Mouse (Mus musculus) layer of hippocampus, postnatal 14 days (tissue): ENCODE results near the gene Med12. TPM values are rescaled to one million over a fixed set of nuclear protein-coding genes. Genes with fewer than 3 reads are reported as not detected.

Experiments used
- DNase-seq, 2 experiments: peaks; one replicate each; pipeline ENCODE4 v3.0.0; 2021 to 2022; ENCODE audit warnings: low spot score in 2 of 2, mixed read lengths in 1 of 2
- long read RNA-seq, 2 experiments: library from polyadenylated mRNA; stranded (forward); transcript quantifications; one replicate each; pipeline ENCODE4 v2.0.0; 2021
- total RNA-seq, 2 experiments: library from RNA; stranded (reverse); gene quantifications; 2 replicates each; pipeline ENCODE4 v1.2.3; 2021

The Med12 gene
- total RNA-seq = 10 to 100 TPM; 31.0 to 32.8 TPM
- long read RNA-seq, experiment 1, partial matches to known transcripts = 6 of 8 reads
- long read RNA-seq, experiment 1, other reads (novel, unspliced or antisense) = 2 of 8 reads
- long read RNA-seq, experiment 2, partial matches to known transcripts = 9 of 15 reads
- long read RNA-seq, experiment 2, other reads (novel, unspliced or antisense) = 5 of 15 reads

DNA sequence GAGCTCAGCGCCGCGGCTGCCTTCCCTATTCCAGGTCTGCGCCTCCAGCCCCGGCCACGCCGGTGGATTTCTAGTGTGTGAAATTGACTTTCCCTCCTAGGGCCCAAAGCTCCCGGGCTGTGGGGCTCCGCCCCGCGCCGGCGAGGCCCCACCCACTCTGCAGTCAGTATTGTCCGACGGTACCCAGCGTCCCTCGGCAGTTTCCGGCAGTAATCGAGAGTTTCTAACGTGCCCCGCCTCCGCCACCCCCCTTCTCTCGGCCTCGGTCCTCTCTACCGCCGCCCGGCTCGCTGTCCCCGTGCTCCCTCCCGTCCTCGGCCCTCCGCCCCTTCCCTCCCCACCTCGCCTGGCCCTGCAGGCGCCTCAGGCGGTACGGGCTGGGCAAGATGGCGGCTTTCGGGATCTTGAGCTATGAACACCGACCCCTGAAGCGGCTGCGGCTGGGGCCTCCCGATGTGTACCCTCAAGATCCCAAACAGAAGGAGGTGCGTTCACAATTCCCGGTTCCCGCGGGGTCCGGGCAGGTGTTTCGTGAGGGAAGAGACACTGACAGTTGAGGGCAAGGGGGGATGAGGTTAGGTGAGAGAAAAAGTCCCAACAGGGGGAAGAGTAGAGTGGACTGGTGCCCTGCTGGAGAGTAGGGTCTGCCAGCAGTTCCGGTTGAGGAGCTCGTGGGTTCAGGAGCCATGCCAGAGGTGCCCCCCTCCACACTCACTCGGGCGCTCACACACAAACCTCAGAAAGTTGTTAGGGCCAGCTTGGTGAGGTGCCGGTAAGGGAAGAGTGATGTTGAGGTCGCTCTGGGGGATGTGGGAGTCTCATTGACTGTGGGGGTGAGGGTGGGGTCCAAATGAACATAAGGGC, at the start of gene Med12:
Med12 (plus strand) TSS at position 156 of the 864 bp plus-strand sequence.
- peak; percentile 71 to 82 for DNase-seq

DNA sequence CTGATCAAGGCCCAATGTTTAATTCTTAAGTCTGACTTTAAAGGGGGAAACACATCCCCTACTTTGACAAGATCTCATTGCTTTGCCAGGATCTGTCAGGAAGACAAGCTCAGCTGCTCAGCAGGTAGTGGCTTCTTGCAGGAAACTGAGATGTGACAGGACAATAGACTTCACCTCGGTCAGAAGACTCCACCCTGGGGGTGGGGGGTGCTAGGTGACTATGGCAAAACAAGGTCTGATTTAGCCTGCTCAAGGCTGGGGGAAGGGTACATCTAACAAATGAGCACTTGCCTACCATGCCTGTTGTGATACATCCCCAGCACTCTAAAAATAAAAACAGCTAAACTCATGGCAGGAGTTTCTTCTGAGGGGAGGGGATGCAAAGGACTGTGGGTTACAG, 28.8 kb upstream of the Med12 start:
- DNase-seq = no peak

DNA sequence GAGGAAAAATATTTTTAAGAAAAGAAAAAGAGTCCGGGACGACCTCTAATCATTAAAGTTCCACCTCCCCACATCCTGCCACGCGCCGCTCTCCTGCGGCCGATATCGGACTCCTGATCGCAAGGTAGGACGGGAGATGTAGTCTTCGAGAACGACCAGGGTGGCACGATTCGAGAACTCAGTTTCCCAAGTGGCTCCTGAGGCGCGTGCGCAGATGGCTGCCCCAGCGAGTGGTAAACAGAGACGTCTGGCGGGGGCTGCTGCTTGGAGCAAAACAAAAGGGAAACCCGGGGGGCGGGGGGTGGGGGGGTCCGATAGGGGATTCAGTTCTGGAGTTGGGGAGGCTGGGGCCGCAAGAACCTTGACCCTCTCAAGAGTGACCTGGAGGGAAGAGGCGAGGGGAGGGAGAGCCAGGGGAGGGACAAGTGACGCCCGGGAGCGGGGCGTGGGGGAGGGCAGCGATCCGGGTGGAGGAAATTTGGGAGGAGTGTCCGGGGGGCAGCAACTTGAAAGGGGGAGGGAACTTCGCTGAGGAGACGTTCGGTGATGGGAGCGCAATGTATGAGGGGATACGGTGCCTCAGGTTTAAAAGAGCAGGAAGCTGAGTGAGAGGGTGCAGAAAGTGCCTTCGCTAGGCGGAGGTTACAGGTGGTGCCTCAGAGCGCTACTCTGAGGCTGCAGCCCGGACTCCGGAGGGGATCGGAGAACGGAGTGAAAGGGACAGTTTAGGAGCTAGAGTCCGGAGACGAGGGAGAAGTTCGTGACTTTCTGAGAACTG, 19.7 kb upstream of the Med12 start, which contains the start of gene Foxo4:
Foxo4 (plus strand) TSS at position 577 of the 778 bp plus-strand sequence.
- peak; percentile 71 to 90 for DNase-seq

DNA sequence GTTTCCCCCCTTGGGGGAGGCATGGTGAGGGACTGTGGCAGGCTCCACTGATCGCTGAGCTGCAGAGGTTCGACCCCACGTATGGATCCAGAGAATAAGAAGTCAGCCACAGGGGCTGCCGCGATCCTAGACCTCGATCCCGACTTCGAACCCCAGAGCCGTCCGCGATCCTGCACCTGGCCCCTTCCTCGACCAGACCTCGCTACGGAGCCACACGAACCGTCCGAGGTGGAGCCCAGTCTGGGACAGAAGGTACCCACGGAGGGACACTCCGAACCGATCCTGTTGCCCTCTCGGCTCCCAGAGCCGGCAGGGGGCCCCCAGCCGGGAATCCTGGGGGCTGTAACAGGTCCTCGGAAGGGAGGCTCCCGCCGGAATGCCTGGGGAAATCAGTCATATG, 19.1 kb upstream of the Med12 start:
- no peak for DNase-seq

DNA sequence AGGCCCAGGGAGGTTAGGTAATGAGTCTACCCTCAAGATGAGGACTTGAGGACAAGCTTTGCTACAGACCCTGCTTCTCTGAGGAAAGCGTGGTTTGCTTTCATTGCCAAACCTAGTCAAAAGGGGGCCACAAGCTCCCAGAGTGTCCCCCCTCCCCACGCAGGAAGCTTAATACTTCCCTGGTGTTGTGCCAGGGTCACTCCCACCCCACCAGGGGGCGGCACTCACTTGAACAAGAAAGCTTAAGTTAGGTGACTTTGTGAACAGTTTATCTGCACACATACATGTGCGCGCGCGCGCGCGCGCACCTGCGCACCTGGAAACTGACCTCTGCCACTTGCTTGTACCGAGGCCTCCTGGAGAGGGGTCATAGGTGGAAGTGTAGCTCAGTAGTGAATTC, 17.2 kb upstream of the Med12 start:
- no peak for DNase-seq

DNA sequence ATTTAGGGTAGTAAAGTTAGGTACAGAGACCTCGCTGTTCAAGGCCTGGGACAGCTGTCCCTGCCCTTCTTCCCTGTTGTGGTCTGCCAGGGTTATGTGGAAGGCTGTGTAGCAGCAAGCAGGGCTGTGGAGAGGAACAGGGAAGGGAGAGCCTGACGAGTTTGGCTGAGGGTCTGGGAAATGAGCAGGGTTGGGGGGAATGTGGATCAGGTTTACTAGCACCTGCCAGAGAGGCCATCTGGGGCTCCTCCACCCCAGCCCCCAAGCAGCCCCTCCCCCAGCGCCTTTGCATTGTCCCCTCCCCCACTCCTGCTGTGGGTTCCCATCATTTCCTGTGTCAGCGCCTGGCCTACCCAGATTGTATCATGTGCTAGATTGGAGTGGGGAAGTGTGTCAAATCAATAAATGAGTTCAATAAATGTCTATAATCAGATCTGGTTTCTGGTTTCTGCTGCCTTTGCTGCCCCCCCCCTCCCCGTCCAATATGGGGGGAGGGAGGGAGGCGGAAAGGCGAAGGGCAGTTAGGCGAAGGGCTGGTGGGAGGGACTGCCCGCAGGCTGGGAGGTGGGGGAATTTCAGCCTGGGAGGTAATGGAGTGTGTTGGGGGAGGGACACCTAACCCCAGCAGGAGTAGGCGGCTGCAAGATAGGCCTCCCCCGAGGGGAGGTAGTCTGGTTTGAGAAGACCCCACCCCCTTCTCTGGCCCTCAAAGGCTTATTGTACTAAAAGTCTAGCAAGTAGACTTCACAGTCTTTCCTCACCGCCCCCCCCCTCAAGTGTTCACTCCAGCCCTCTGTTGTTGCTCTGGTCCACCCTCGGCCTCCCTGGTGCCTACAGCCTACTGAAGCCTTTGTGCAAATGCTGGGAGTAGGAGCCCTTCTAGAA, 13.1 kb upstream of the Med12 start:
- DNase-seq = no peak

DNA sequence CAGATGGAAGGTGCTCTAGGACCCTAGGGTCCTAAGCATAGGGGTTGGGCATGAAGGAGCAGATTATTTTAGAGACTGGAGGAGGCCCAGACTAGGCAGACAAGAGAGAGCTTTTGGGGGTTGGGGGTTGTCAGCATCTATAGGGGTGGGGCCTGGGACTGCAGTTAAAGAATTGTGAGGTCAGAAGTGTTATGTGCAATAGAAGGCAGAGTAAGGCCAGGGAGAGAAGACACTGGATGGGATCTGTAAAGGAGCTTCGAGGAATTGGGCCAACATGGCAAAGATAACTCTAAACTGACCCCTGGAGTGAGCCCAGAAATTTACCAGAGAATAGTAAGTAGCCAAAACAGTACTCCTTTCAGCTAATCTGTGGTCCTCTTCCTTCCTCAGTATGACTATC, 9.9 kb upstream of the Med12 start, which contains the start of gene Gm614:
Gm614 (minus strand) TSS at position 101 of the 400 bp plus-strand sequence.
- DNase-seq = no peak

DNA sequence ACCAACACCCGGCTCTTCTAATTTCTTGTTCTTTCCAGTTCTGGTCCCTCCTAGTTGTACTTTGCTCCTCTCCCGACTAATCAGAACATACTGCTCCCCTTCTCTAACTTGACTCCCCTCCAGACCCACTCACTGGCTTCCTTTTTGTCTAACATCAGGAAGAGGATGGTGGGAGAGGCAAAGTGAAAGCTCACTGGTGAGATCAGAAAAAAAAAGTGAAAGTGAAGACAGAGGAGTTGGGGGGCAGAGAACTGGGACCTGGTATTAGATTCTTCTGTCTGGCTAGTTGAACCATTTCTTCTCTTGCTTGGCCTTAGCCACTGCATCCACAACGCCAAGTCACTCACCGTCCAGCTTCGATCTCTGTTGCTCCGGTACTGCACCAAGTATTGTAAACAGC, 7.2 kb upstream of the Med12 start:
- DNase-seq = no peak

DNA sequence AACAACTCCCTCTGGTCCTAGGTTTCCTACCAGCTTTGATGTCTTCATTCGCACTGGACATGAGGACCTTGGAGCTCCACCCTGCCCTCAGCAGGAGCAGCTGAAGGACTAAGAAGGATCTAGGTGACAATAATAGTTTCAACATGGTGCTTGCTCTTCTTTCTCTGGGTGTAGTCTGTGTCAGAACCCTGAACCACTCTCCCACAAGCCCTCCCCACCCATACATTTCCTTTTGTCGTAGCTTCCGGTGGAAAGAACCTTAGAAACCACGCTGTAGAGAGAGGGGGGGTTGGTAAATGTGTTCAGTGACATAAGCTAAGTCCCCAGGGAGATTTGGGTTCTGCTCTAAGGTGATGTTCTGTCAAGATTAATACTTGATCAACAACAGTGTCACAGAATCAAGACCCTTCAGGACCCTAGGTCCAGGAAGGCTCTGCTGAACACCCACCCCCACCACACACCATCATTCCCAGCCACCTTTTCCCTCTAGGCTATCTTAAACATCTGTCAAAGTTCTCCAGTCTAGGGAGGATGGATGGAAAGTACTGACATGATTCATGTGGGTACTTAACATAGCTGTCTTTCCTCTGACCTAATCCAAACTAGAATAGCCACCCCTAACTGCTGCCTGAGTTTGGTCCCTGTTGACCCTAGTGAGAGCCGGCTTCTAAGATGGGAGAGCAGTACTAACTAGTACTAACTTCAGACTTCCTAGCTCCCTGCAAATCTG, 5.6 kb upstream of the Med12 start, which contains the start of gene Il2rg:
Il2rg (minus strand) TSS at position 231 of the 730 bp plus-strand sequence.
- DNase-seq = no peak

DNA sequence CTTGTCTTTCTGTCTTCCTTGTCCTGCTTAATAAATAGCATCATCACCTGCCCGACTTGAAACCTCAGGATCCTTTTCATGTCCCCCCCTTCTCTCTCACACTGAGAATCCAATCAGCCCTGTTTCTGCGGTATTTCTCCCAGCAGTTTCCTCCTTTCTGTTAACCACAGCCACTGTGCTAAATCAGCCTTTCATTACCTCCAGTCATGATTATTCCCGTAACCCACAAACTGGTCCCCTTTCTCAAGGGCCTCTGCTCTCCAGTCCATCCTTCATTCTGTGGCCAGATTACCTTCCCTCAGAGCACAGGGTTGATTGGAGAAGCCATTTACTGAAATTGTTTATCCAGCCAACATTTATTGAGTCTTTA, 5.1 kb upstream of the Med12 start, which contains the start of gene Gm20489:
Gm20489 (minus strand) TSS at position 269 of the 370 bp plus-strand sequence.
- no peak for DNase-seq

DNA sequence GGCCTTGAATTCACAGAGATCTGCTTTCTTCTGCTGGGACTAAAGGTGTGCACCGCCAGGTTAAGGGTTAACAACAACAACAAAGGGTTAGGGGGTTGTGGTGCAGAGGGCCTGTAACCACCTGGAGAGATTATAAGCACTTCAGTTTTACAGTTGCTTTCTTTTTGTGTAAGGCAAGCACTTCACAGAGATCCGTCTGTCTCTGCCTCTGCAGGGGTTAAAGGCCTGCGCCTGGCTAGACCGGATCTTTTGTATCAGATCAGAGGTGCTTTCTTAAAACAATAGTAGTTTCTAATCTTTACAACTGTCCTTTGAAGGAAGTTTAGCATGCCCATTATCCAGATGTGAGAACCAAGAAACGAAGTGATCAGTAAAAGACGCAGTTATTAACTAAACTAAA, 420 bp upstream of the Med12 start:
- DNase-seq = no peak

DNA sequence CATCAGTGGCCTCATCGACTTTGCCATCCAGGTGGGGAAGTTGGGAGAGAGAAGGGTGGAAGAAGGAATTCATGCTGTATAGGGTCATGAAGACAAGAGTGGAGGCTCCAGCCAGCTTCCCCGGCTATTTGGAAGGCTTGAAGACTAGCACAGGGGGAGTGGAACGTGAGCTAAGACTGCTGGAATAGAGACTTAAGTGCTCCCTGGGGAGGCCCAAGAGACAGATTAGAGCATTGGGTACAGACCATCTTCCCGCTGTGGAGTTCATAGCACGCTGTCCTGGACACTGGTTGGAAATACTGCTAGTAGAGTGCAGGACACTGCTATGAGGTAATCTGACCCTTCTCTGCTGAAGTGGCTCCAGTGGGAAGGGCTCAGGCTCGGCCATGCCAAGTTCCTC, 9.0 kb downstream of the Med12 start:
- DNase-seq = no peak

DNA sequence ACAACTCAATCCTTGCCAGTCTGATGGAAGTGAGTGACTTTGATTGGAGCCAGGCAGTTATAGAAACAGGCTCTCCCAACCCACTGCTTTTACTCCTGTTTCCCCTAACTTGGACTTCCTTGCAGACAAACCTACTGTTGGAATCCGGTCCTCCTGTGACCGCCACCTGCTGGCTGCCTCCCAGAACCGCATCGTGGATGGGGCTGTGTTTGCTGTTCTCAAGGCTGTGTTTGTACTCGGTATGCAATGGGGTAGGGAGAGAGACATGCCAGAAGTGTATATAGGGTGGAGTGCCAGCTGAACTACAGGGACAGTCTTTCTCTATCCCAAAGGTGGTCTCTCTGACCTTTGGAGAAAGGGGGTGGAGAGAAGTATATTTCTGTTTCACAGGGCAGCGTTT, 11.7 kb downstream of the Med12 start:
- peak; percentile 28 to 53 for DNase-seq

DNA sequence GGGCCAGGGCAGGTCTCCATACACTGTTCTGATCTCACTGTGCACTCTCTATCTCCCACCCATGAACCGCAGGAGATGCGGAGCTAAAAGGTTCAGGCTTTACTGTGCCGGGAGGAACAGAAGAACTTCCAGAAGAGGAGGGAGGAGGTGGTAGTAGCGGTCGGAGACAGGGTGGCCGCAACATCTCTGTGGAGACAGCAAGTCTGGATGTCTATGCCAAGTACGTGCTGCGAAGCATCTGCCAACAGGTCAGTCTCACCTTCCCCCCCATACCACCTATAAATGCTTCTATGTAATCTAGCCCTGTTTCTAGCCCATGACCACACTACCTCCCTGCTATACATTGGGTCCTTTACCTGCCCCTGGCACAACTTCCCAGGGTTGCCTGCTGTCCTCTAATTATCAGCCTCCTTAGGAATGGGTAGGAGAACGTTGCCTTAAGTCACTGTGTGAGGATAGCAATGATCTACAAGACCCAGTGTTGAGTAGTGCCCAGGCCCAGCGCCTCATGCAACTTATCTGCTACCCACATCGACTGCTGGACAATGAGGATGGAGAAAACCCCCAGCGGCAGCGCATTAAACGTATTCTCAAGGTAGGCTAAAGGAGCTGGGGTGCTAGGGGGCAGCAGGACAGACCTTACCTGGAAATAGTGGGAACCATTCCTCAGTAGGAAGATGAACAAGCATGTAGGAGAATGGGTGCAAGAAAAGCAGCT, 12.3 kb downstream of the Med12 start:
- DNase-seq = no peak

DNA sequence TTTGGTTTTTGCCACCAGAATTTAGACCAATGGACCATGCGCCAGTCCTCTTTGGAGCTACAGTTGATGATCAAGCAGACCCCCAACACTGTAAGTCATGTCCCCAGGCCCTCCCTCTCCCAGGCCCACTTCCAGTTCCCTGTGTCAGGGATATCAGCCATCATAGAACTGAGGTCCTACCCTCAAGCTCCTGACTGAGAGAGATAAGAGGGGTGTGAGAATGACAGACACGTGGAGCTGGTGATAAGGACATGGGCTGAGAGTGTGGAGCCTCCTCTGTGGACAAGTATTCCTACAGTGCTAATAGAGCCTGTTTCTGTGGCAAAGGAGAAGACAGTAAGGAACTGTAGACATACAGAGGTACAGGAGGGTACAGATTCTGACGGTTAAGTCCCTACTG, 13.7 kb downstream of the Med12 start:
- DNase-seq = no peak

DNA sequence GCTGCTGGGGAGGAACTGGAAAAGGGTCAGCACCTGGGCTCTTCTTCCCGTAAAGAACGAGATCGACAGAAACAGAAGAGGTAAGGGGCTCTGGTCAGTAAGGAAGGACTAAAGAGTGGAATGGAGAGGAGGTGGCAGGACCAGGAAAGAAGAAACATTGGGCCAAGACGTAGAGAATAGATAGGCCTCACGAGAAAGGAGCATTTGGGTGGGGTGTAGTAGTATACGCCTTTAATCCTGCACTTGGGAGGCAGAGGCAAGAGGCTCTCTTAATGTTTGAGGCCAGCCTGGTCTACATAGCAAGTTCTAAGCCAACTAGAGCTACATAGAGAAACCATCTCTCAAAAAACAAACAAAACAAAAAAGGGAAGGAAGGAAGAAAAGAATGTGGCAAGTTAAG, 14.6 kb downstream of the Med12 start:
- DNase-seq = no peak

DNA sequence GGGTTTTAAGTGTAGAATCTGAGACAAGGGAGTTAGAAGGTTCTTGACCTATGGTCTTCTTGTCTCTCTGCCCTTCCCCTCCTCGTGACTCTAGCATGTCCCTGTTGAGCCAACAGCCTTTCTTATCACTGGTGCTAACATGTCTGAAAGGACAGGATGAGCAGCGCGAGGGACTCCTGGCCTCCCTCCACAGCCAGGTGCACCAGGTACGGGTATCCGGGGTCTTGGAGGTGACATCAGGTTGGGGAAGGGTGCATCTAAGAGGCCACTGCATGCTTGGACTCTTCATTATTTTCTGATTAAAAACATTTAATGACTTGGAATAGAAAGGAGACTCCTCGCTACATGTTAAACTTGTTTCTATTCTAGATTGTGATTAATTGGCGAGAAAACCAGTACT, 15.2 kb downstream of the Med12 start:
- DNase-seq = no peak

DNA sequence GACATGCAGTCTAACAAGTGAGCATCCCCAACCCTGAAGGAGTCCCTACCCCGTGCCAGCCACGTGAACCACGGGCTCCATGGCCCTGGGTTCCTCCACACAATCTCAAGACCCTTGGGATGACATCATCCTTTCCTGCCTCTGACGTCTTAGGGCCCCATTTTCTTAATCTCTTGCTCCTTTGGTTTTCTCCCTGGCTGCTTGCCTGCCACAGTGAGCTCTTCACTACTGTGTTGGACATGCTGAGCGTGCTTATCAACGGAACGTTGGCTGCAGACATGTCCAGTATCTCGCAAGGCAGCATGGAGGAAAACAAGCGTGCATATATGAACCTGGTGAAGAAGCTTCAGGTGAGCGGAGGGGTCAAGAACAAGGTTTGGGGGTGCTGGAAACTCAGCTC, 16.3 kb downstream of the Med12 start:
- DNase-seq = no peak

DNA sequence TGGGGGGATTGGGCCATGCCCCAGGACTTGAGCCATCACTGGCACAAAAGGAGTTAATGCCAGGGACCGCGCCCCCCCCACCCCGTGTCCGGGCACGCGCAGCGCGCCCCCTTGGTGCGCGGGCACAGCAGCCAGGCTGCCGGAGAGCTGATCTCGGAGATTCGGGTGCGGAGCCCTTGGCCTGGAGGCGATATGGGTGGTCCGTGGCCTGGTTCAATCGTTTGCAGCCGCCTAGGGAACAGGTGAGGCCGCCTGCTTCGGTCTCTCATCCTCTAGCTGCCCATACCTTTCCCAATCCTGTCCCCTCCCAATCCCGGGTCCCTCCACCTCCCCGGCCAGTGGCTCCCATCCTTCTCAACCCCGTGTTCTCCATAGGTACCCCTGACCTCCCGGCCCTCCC, 25.2 kb downstream of the Med12 start, which contains the start of gene Nlgn3:
Nlgn3 (plus strand) TSS at position 114 of the 400 bp plus-strand sequence.
- DNase-seq = no peak
